Mouse (Mus musculus) olfactory bulb, adult 2 months (tissue): ENCODE results near the gene Flt3.

Experiments
- CTCF ChIP-seq: fragments of 200-500 bp; IDR thresholded peaks from 2 replicates; pipeline ENCODE4 v1.5.1; 2012; ENCODE audit warnings: low read depth, mild to moderate bottlenecking, low read length, moderate library complexity; ENCODE audit not compliant: insufficient read depth
- POLR2A ChIP-seq: fragments of 200-500 bp; IDR thresholded peaks from 2 replicates; pipeline ENCODE4 v1.6.1; 2012; ENCODE audit warnings: mild to moderate bottlenecking, low read depth, low read length, moderate library complexity; ENCODE audit not compliant: insufficient read depth

- TF ChIP-seq CTCF (no peak), POLR2A (no peak)
Observed at GRCm38 (mm10) chr5:147442741-147443140, 42.5 kb upstream of the Flt3 start.
